Mouse (Mus musculus) MEL (cell line): ENCODE measurements at regions not wholly inside any gene's neighbourhood (a gene's known extent, or its start where the extent isn't known, plus 50 kb on each side); places are given as distances from the start of the nearest gene placed in this dataset.

ENCODE experiments used
- CHD2 ChIP-seq: IDR thresholded peaks from 2 replicates; pipeline ENCODE4 v1.6.1; 2011; ENCODE audit warnings: low read length, improper control_type of control experiment
- CTCF ChIP-seq, 3 experiments: IDR thresholded peaks in 2 of 3; conservative IDR thresholded peaks in 1 of 3; 2 replicates each; pipeline ENCODE4 v1.5.1; 2011 to 2012; ENCODE audit warnings: low read length in 3 of 3, low read depth in 2 of 3, mild to moderate bottlenecking in 2 of 3, improper control_type of control experiment in 1 of 3, inconsistent platforms in 1 of 3, mixed read lengths in 1 of 3, moderate library complexity in 1 of 3; ENCODE audit not compliant: control insufficient read depth in 1 of 3, insufficient read depth in 1 of 3, poor library complexity in 1 of 3, severe bottlenecking in 1 of 3
- EP300 ChIP-seq, 2 experiments: IDR thresholded peaks; 2 replicates each; pipeline ENCODE4 v1.6.1; 2011; ENCODE audit warnings: improper control_type of control experiment in 2 of 2, low read length in 2 of 2, low read depth in 1 of 2, mild to moderate bottlenecking in 1 of 2
- HCFC1 ChIP-seq: IDR thresholded peaks from 2 replicates; pipeline ENCODE4 v1.6.1; 2012; ENCODE audit warnings: low read depth, mild to moderate bottlenecking, inconsistent platforms, low read length, improper control_type of control experiment, moderate library complexity
- KAT2A ChIP-seq: conservative IDR thresholded peaks from 2 replicates; pipeline ENCODE4 v1.6.1; 2012; ENCODE audit warnings: low read depth, low read length, improper control_type of control experiment, inconsistent platforms
- POLR2A ChIP-seq, 2 experiments: IDR thresholded peaks; 2 replicates each; pipeline ENCODE4 v1.6.1; 2011 to 2012; ENCODE audit warnings: low read length in 2 of 2, mild to moderate bottlenecking in 2 of 2, control low read depth in 1 of 2, improper control_type of control experiment in 1 of 2, low read depth in 1 of 2, moderate library complexity in 1 of 2; ENCODE audit not compliant: control insufficient read depth in 1 of 2, insufficient read depth in 1 of 2, poor library complexity in 1 of 2

DNA sequence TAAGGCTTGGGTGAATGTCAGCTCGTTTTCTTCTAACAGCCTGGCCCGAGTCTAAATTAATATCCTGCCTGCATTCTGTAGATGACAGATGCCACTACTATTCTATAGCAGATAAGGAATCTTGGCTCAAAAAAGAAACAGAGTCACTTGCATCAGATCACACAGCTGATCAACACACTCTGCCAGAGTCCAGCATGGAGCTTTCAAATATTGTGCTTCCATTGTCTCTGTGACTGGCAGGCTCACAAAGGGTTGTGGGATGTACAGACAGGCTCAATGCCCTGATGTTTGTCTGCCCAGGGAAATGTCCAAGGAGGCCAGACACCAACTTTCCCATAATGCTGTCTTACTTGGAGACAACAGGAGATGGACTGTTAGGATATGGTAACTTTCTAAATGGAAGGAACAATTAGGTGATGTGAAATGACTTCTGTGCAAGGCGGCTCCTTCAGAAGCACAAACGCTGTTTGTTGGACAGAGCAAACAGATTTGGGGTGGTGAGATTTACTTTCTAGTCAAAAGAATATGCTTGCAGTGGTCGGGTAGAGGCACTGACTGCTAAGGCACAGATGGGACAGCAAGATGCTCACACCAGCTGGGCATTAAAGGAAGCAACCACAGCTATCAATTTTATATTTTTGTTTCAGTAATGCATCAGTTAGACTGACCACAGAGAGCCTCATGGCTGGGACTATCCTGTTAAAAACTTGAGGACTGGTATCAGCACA, 291.6 kb upstream of the Pdzrn3 start:
- TF ChIP-seq POLR2A (IDR thresholded peaks at IDR 0.05; ENCODE audit: control insufficient read depth in 1 of 2, insufficient read depth in 1 of 2, low read depth in 1 of 2, low read length in 2 of 2, poor library complexity in 1 of 2) (no peak), CTCF (IDR thresholded peaks at IDR 0.05 in 2 of 3, conservative IDR thresholded peaks at IDR 0.05 in 1 of 3; ENCODE audit: control insufficient read depth in 1 of 3, insufficient read depth in 1 of 3, low read depth in 2 of 3, low read length in 3 of 3, poor library complexity in 1 of 3, severe bottlenecking in 1 of 3) (no peak), CHD2 (no peak), HCFC1 (no peak), KAT2A (no peak), EP300 (IDR thresholded peaks at IDR 0.05; ENCODE audit: low read depth in 1 of 2, low read length in 2 of 2) (no peak)
